Mouse (Mus musculus): ENCODE results near the gene Hmgn3. TPM values are rescaled to one million over a fixed set of nuclear protein-coding genes. Genes with fewer than 3 reads are reported as not detected.

Hmgn3 gene
- 6.3 TPM for total RNA-seq (2023)

DNA sequence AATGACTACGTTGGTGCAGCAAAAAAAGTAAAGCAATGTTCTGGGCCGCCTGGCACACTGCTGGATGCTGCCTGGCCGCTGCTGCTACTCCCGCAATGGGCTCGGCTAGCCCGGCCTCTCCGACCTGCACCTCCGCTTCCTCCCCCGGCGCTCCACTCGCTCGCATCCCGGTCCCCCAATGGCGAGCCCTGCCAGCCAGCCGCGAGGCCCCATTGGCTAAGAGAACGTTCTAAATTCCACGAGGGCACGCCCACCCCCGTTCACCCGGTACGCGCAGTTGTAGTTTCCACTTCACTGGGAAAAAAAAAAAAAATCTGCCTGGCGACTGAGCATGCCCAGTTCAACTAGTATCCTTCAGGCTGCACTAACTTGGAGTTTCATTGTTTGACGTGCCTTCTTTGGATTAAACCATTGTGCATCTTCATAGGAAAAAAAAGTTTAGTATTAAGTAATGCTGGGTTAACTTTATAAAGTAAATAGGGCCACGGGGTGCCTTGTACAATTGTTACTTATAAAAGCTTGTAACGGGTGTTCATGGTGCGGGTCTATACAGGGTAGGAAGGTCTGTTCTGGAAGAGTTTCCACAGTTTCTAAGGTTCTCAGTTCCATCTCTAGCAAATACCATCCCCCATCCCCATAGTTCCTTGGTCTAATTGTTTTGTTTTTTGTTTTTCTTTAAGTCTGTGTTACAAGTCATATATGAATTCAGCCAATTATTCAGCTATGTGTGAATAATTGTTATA lies at the start of gene Hmgn3:
TSS of gene Hmgn3 (minus strand) at position 240 of the 743 bp plus-strand sequence.

Other genes starting within 250 kb of the Hmgn3 start
- gene Phip, start 171.2 kb downstream of the Hmgn3 start, total RNA-seq (2023): 157 TPM

Data from CD4-positive naive resting alpha-beta T cell, adult 57 days (primary cell).